Mouse (Mus musculus) hindbrain, embryonic 15.5 days (tissue): ENCODE measurements at regions not wholly inside any gene's neighbourhood (a gene's known extent, or its start where the extent isn't known, plus 50 kb on each side); places are given as distances from the start of the nearest gene placed in this dataset.

Source experiments
- ATAC-seq: fragments of 200-750 bp; cut with Nextera tagmentation; 2 replicates; pipeline ENCODE4 v1.8.0; 2017; ENCODE audit warnings: low read depth, moderate number of reproducible peaks, moderate TSS enrichment; ENCODE audit not compliant: low FRiP score
- H3K27ac ChIP-seq: fragments of 300-500 bp; sonication (generic); replicated peaks from 2 replicates; pipeline ENCODE4 v1.5.1; 2015; ENCODE audit warnings: mild to moderate bottlenecking, inconsistent platforms
- H3K27me3 ChIP-seq: fragments of 300-500 bp; sonication (generic); 2 replicates; pipeline ENCODE4 v1.6.1; 2015; ENCODE audit warnings: control low read depth, inconsistent platforms
- H3K36me3 ChIP-seq: fragments of 300-500 bp; sonication (generic); 2 replicates; pipeline ENCODE4 v1.6.1; 2015; ENCODE audit warnings: control low read depth, inconsistent platforms
- H3K4me1 ChIP-seq: fragments of 300-500 bp; sonication (generic); replicated peaks from 2 replicates; pipeline ENCODE4 v1.6.1; 2015; ENCODE audit warnings: control low read depth, inconsistent platforms
- H3K4me2 ChIP-seq: fragments of 300-500 bp; sonication (generic); 2 replicates; pipeline ENCODE4 v1.6.1; 2015; ENCODE audit warnings: moderate library complexity, mild to moderate bottlenecking, inconsistent platforms
- H3K4me3 ChIP-seq: fragments of 300-500 bp; sonication (generic); 2 replicates; pipeline ENCODE4 v1.5.1; 2015; ENCODE audit warnings: mild to moderate bottlenecking, inconsistent platforms
- H3K9ac ChIP-seq: fragments of 300-500 bp; sonication (generic); 2 replicates; pipeline ENCODE4 v1.6.1; 2015; ENCODE audit warnings: inconsistent platforms
- H3K9me3 ChIP-seq: fragments of 300-500 bp; sonication (generic); 2 replicates; pipeline ENCODE4 v1.6.1; 2016; ENCODE audit warnings: control low read depth, inconsistent platforms
- WGBS: fragments of 180-500 bp; shearing (Covaris S2); methylation state at CpG from one replicate; pipeline ENCODE4 v1.1.7; 2015; 5-methylcytosine and 5-hydroxymethylcytosine counted together

- H3K27me3 ChIP-seq = 0 out of 2 replicates have a peak, but pooled peaks cover 3% of the 10 kb centered on the region
- no peaks in the 10 kb centered on the region for H3K36me3 ChIP-seq
- peak; percentile 59 for ATAC-seq
- no peak overlapping the region for H3K27ac ChIP-seq
- no peaks in the 10 kb centered on the region for H3K4me1 ChIP-seq
- H3K9ac ChIP-seq = no peak overlapping the region
- no peaks in the 10 kb centered on the region for H3K9me3 ChIP-seq
- no peak overlapping the region for H3K4me2 ChIP-seq
- WGBS = 61% methylated on average over 11 of the region's 11 CpGs
- H3K4me3 ChIP-seq = no peak overlapping the region
These were observed 93.1 kb upstream of the Gm12830 start for GRCm38 (mm10) chr4:114728235-114729000.

- Histone ChIP-seq H3K9ac (no peak overlapping the region), H3K27me3 (0 out of 2 replicates have a peak, but pooled peaks cover 3% of the 10 kb centered on the region), H3K36me3 (no peaks in the 10 kb centered on the region), H3K4me2 (no peak overlapping the region), H3K27ac (no peak overlapping the region), H3K9me3 (no peaks in the 10 kb centered on the region), H3K4me3 (no peak overlapping the region), H3K4me1 (no peaks in the 10 kb centered on the region)
- no peak for ATAC-seq
- 81% methylated on average over 10 of the region's 10 CpGs for WGBS
These were observed 88.1 kb upstream of the Gm12830 start for GRCm38 (mm10) chr4:114733256-114734004.

GRCm38 (mm10) chr4:114738903-114739667 lies 82.4 kb upstream of the Gm12830 start:
- Histone ChIP-seq H3K9me3 (no peaks in the 10 kb centered on the region), H3K27ac (no peak overlapping the region), H3K9ac (no peak overlapping the region), H3K36me3 (no peaks in the 10 kb centered on the region), H3K4me2 (no peak overlapping the region), H3K4me3 (no peak overlapping the region), H3K4me1 (no peaks in the 10 kb centered on the region), H3K27me3 (no peaks in the 10 kb centered on the region)
- no peak for ATAC-seq
- 61% methylated on average over 16 of the region's 16 CpGs for WGBS

- Histone ChIP-seq H3K27me3 (no peaks in the 10 kb centered on the region), H3K4me1 (no peaks in the 10 kb centered on the region), H3K4me3 (no peak overlapping the region), H3K36me3 (no peaks in the 10 kb centered on the region), H3K9ac (no peak overlapping the region), H3K9me3 (peaks cover 7% of the 10 kb centered on the region; the same call in 1 of the 2 replicates), H3K27ac (no peak overlapping the region), H3K4me2 (no peak overlapping the region)
- WGBS = 80% methylated on average over 2 of the region's 2 CpGs
- no peak for ATAC-seq
These were observed 73.4 kb upstream of the Gm12830 start for GRCm38 (mm10) chr4:114748131-114748530.

- H3K4me2 ChIP-seq = no peak overlapping the region
- no peaks in the 10 kb centered on the region for H3K27me3 ChIP-seq
- ATAC-seq = no peak
- H3K4me1 ChIP-seq = no peaks in the 10 kb centered on the region
- H3K27ac ChIP-seq = no peak overlapping the region
- no peaks in the 10 kb centered on the region for H3K36me3 ChIP-seq
- no peak overlapping the region for H3K9ac ChIP-seq
- no peak overlapping the region for H3K4me3 ChIP-seq
- no peaks in the 10 kb centered on the region for H3K9me3 ChIP-seq
These were observed 61.7 kb upstream of the Gm12830 start for GRCm38 (mm10) chr4:114759837-114760236.

GRCm38 (mm10) chr4:114766643-114767393 lies 54.7 kb upstream of the Gm12830 start:
- no peaks in the 10 kb centered on the region for H3K9me3 ChIP-seq
- no peak overlapping the region for H3K27ac ChIP-seq
- no peaks in the 10 kb centered on the region for H3K4me1 ChIP-seq
- H3K4me2 ChIP-seq = no peak overlapping the region
- no peak overlapping the region for H3K9ac ChIP-seq
- no peaks in the 10 kb centered on the region for H3K27me3 ChIP-seq
- H3K36me3 ChIP-seq = no peaks in the 10 kb centered on the region
- H3K4me3 ChIP-seq = no peak overlapping the region
- WGBS = 68% methylated on average over 22 of the region's 22 CpGs
- no peak for ATAC-seq
